Mouse (Mus musculus): ENCODE data around the gene Foxred2.

- no peak for TF ChIP-seq CHD2 (IDR thresholded peaks at IDR 0.05; ENCODE audit: low read depth, low read length)
- no peak for TF ChIP-seq MAFK (IDR thresholded peaks at IDR 0.05; ENCODE audit: insufficient read depth, low read depth, low read length)
- no peak for TF ChIP-seq ZC3H11A (IDR thresholded peaks at IDR 0.05; ENCODE audit: borderline replicate concordance, low read depth, low read length)
- no peak for TF ChIP-seq HCFC1 (IDR thresholded peaks at IDR 0.05; ENCODE audit: borderline replicate concordance, insufficient read depth, low read length)
Observed at GRCm38 (mm10) chr15:77957625-77958024, 1.1 kb upstream of the Foxred2 start.

Measured in ES-E14 (cell line).